Mouse (Mus musculus): ENCODE data around the gene Vezf1. TPM values are rescaled to one million over a fixed set of nuclear protein-coding genes. Genes with fewer than 3 reads are reported as not detected.

Gene Vezf1
- 58.9 and 69.9 TPM in 2 replicates for polyA plus RNA-seq (2014; fragmentation: Nextera tagmentation; extraction: Ambion mirVana)

GRCm38 (mm10) chr11:88067586-88068410 is at the start of gene Vezf1:
TSS of gene Vezf1 (plus strand) at chr11:88068279.
- Histone ChIP-seq H3K27ac (replicated peaks; ENCODE audit: low read depth, low read length) (peak within 1 kb of the TSS; percentile 99), H3K9ac (replicated peaks; ENCODE audit: low read length) (peak within 1 kb of the TSS; percentile 89), H3K27me3 (ENCODE audit: control insufficient read depth, insufficient read depth, low read length) (no peaks in the 10 kb centered on the region), H3K4me1 (ENCODE audit: control insufficient read depth, insufficient read depth, low read length) (peaks cover 31% of the 10 kb centered on the region), H3K36me3 (ENCODE audit: control insufficient read depth, insufficient read depth, low read length) (no peaks in the 10 kb centered on the region), H3K9me3 (ENCODE audit: control insufficient read depth, low read length) (no peaks in the 10 kb centered on the region), H3K4me3 (replicated peaks; ENCODE audit: low read depth, low read length) (peak within 1 kb of the TSS; percentile 99), H3K4me2 (ENCODE audit: low read length) (peak within 1 kb of the TSS; percentile 86)
- WGBS = under 1% methylated on average over 51 of the region's 81 CpGs
- peak; percentile 92 for DNase-seq
- ATAC-seq (ENCODE audit: low FRiP score, low TSS enrichment) = peak; percentile 88

GRCm38 (mm10) chr11:88023933-88024332 is 44.1 kb upstream of the Vezf1 start:
- Histone ChIP-seq H3K27me3 (ENCODE audit: control insufficient read depth, insufficient read depth, low read length) (no peaks in the 10 kb centered on the region), H3K9me3 (ENCODE audit: control insufficient read depth, low read length) (no peaks in the 10 kb centered on the region), H3K4me2 (ENCODE audit: low read length) (no peak overlapping the region), H3K27ac (replicated peaks; ENCODE audit: low read depth, low read length) (no peak overlapping the region), H3K9ac (replicated peaks; ENCODE audit: low read length) (no peak overlapping the region), H3K4me3 (replicated peaks; ENCODE audit: low read depth, low read length) (no peak overlapping the region), H3K4me1 (ENCODE audit: control insufficient read depth, insufficient read depth, low read length) (0 out of 2 replicates have a peak, but pooled peaks cover 8% of the 10 kb centered on the region), H3K36me3 (ENCODE audit: control insufficient read depth, insufficient read depth, low read length) (no peaks in the 10 kb centered on the region)
- WGBS = 95% methylated on average over 2 of the region's 2 CpGs
- DNase-seq = no peak
- ATAC-seq (ENCODE audit: low FRiP score, low TSS enrichment) = no peak

- Histone ChIP-seq H3K27ac (replicated peaks; ENCODE audit: low read depth, low read length) (no peak overlapping the region), H3K4me1 (ENCODE audit: control insufficient read depth, insufficient read depth, low read length) (0 out of 2 replicates have a peak, but pooled peaks cover 8% of the 10 kb centered on the region), H3K9ac (replicated peaks; ENCODE audit: low read length) (no peak overlapping the region), H3K9me3 (ENCODE audit: control insufficient read depth, low read length) (no peaks in the 10 kb centered on the region), H3K36me3 (ENCODE audit: control insufficient read depth, insufficient read depth, low read length) (no peaks in the 10 kb centered on the region), H3K27me3 (ENCODE audit: control insufficient read depth, insufficient read depth, low read length) (no peaks in the 10 kb centered on the region), H3K4me3 (replicated peaks; ENCODE audit: low read depth, low read length) (no peak overlapping the region), H3K4me2 (ENCODE audit: low read length) (no peak overlapping the region)
- ATAC-seq (ENCODE audit: low FRiP score, low TSS enrichment) (no peak), DNase-seq (peak; percentile 39)
- WGBS = 45% methylated on average over 9 of the region's 9 CpGs
These were observed 40.6 kb upstream of the Vezf1 start for GRCm38 (mm10) chr11:88027391-88028035.

- no peak overlapping the region for H3K4me3 ChIP-seq (replicated peaks; ENCODE audit: low read depth, low read length)
- ATAC-seq (ENCODE audit: low FRiP score, low TSS enrichment) (no peak), DNase-seq (peak; percentile 25)
- H3K4me1 ChIP-seq (ENCODE audit: control insufficient read depth, insufficient read depth, low read length) = 0 out of 2 replicates have a peak, but pooled peaks cover 8% of the 10 kb centered on the region
- H3K9me3 ChIP-seq (ENCODE audit: control insufficient read depth, low read length) = no peaks in the 10 kb centered on the region
- H3K36me3 ChIP-seq (ENCODE audit: control insufficient read depth, insufficient read depth, low read length) = no peaks in the 10 kb centered on the region
- H3K27me3 ChIP-seq (ENCODE audit: control insufficient read depth, insufficient read depth, low read length) = no peaks in the 10 kb centered on the region
- 11% methylated on average over 16 of the region's 16 CpGs for WGBS
- H3K27ac ChIP-seq (replicated peaks; ENCODE audit: low read depth, low read length) = 0 out of 2 replicates have a peak overlapping the region, but pooled peaks have one; percentile 26
- H3K9ac ChIP-seq (replicated peaks; ENCODE audit: low read length) = no peak overlapping the region; the same call in 1 of the 2 replicates
- H3K4me2 ChIP-seq (ENCODE audit: low read length) = no peak overlapping the region
These were observed 39.8 kb upstream of the Vezf1 start for GRCm38 (mm10) chr11:88028193-88028684.

- WGBS = 90% methylated on average over 7 of the region's 7 CpGs
- Histone ChIP-seq H3K9ac (replicated peaks; ENCODE audit: low read length) (no peak overlapping the region), H3K4me2 (ENCODE audit: low read length) (no peak overlapping the region), H3K9me3 (ENCODE audit: control insufficient read depth, low read length) (no peaks in the 10 kb centered on the region), H3K4me3 (replicated peaks; ENCODE audit: low read depth, low read length) (no peak overlapping the region), H3K27me3 (ENCODE audit: control insufficient read depth, insufficient read depth, low read length) (no peaks in the 10 kb centered on the region), H3K4me1 (ENCODE audit: control insufficient read depth, insufficient read depth, low read length) (0 out of 2 replicates have a peak, but pooled peaks cover 8% of the 10 kb centered on the region), H3K27ac (replicated peaks; ENCODE audit: low read depth, low read length) (no peak overlapping the region), H3K36me3 (ENCODE audit: control insufficient read depth, insufficient read depth, low read length) (no peaks in the 10 kb centered on the region)
- no peak for ATAC-seq (ENCODE audit: low FRiP score, low TSS enrichment)
- DNase-seq = no peak
These were observed 37.9 kb upstream of the Vezf1 start for GRCm38 (mm10) chr11:88030219-88030618.

- Histone ChIP-seq H3K27me3 (ENCODE audit: control insufficient read depth, insufficient read depth, low read length) (no peaks in the 10 kb centered on the region), H3K27ac (replicated peaks; ENCODE audit: low read depth, low read length) (no peak overlapping the region)
- WGBS = 95% methylated on average over 2 of the region's 2 CpGs
These were observed 37.2 kb upstream of the Vezf1 start for GRCm38 (mm10) chr11:88030836-88031235.

GRCm38 (mm10) chr11:88031753-88032152 is 36.3 kb upstream of the Vezf1 start:
- 96% methylated on average over 5 of the region's 5 CpGs for WGBS
- ATAC-seq (ENCODE audit: low FRiP score, low TSS enrichment) (no peak), DNase-seq (no peak)
- H3K27me3 ChIP-seq (ENCODE audit: control insufficient read depth, insufficient read depth, low read length) = no peaks in the 10 kb centered on the region
- H3K36me3 ChIP-seq (ENCODE audit: control insufficient read depth, insufficient read depth, low read length) = no peaks in the 10 kb centered on the region
- 0 out of 2 replicates have a peak, but pooled peaks cover 8% of the 10 kb centered on the region for H3K4me1 ChIP-seq (ENCODE audit: control insufficient read depth, insufficient read depth, low read length)
- no peak overlapping the region for H3K4me3 ChIP-seq (replicated peaks; ENCODE audit: low read depth, low read length)
- H3K4me2 ChIP-seq (ENCODE audit: low read length) = no peak overlapping the region
- H3K9me3 ChIP-seq (ENCODE audit: control insufficient read depth, low read length) = no peaks in the 10 kb centered on the region
- no peak overlapping the region for H3K9ac ChIP-seq (replicated peaks; ENCODE audit: low read length)
- H3K27ac ChIP-seq (replicated peaks; ENCODE audit: low read depth, low read length) = no peak overlapping the region

More at GRCm38 (mm10) chr11:88030836-88031235, 37.2 kb upstream of the Vezf1 start:
- Histone ChIP-seq H3K9ac (replicated peaks; ENCODE audit: low read length) (no peak overlapping the region), H3K4me1 (ENCODE audit: control insufficient read depth, insufficient read depth, low read length) (0 out of 2 replicates have a peak, but pooled peaks cover 8% of the 10 kb centered on the region), H3K36me3 (ENCODE audit: control insufficient read depth, insufficient read depth, low read length) (no peaks in the 10 kb centered on the region), H3K9me3 (ENCODE audit: control insufficient read depth, low read length) (no peaks in the 10 kb centered on the region), H3K4me2 (ENCODE audit: low read length) (no peak overlapping the region), H3K4me3 (replicated peaks; ENCODE audit: low read depth, low read length) (no peak overlapping the region)
- ATAC-seq (ENCODE audit: low FRiP score, low TSS enrichment) = no peak
- DNase-seq = no peak

- DNase-seq (no peak), ATAC-seq (ENCODE audit: low FRiP score, low TSS enrichment) (no peak)
- H3K9ac ChIP-seq (replicated peaks; ENCODE audit: low read length) = no peak overlapping the region
- H3K9me3 ChIP-seq (ENCODE audit: control insufficient read depth, low read length) = no peaks in the 10 kb centered on the region
- H3K4me1 ChIP-seq (ENCODE audit: control insufficient read depth, insufficient read depth, low read length) = no peaks in the 10 kb centered on the region
- no peak overlapping the region for H3K27ac ChIP-seq (replicated peaks; ENCODE audit: low read depth, low read length)
- WGBS = 68% methylated on average over 7 of the region's 7 CpGs
- H3K4me3 ChIP-seq (replicated peaks; ENCODE audit: low read depth, low read length) = no peak overlapping the region
- no peaks in the 10 kb centered on the region for H3K27me3 ChIP-seq (ENCODE audit: control insufficient read depth, insufficient read depth, low read length)
- H3K36me3 ChIP-seq (ENCODE audit: control insufficient read depth, insufficient read depth, low read length) = no peaks in the 10 kb centered on the region
- H3K4me2 ChIP-seq (ENCODE audit: low read length) = no peak overlapping the region
These were observed 32.1 kb upstream of the Vezf1 start for GRCm38 (mm10) chr11:88035970-88036369.

All from midbrain, embryonic 14.5 days (tissue).